Mouse (Mus musculus) megakaryocyte, embryonic 14.5 days (primary cell): ENCODE results near the gene Camk2d.

Source experiments
- FLI1 ChIP-seq: IDR thresholded peaks from 2 replicates; pipeline ENCODE4 v1.6.1; 2012; ENCODE audit warnings: low read length, inconsistent platforms, mixed read lengths
- GATA1 ChIP-seq: IDR thresholded peaks from 3 replicates; pipeline ENCODE4 v1.6.1; 2012; ENCODE audit warnings: mixed read lengths, low read length, inconsistent platforms, borderline replicate concordance

GRCm38 (mm10) chr3:126870688-126871087 is 274.6 kb downstream of the Camk2d start:
- no peak for TF ChIP-seq GATA1
- TF ChIP-seq FLI1: no peak
